Mouse (Mus musculus): Measurements from ENCODE around the gene Thtpa. TPM values are rescaled to one million over a fixed set of nuclear protein-coding genes. Genes with fewer than 3 reads are reported as not detected.

Thtpa gene
- polyA plus RNA-seq, 1 experiment, result 10.8 TPM

DNA sequence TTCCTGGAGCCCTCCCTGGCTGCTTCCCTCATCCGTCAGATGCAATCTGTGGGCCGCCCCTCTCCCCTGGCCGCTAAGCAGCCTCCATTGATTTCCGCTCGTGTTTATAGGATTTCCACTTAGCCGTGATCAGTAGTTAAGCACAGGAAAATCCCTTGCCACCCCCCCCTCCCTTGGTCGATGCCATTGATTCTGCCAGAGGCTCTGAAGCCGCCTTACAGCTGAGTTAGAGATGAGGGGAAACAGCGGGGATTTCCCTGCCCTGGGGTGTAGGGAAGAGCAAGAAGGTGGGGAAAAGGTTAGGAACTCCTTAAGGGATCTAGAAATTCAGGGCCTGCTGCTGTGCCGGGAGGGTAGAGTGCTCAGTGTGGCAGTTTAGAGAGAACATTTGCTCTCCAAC, 3.1 kb downstream of the Thtpa start:
- no peak overlapping the region for H3K4me2 ChIP-seq (ENCODE audit: low read depth)
- no peaks in the 10 kb centered on the region for H3K27me3 ChIP-seq (ENCODE audit: control insufficient read depth, insufficient read depth, insufficient read length)
- H3ac ChIP-seq (ENCODE audit: control insufficient read depth, insufficient read length), result no peak overlapping the region
- no peaks in the 10 kb centered on the region for H3K79me2 ChIP-seq (ENCODE audit: control insufficient read depth, insufficient read depth)
- no peak overlapping the region for H3K4me3 ChIP-seq
- TF ChIP-seq TCF12 (IDR thresholded peaks at IDR 0.05; ENCODE audit: insufficient read depth, poor library complexity, severe bottlenecking) (no peak), POLR2AphosphoS2 (IDR thresholded peaks at IDR 0.05; ENCODE audit: insufficient read length, low read depth) (no peak), CEBPB (IDR thresholded peaks at IDR 0.05; ENCODE audit: insufficient read depth, poor library complexity, severe bottlenecking) (no peak), REST (IDR thresholded peaks at IDR 0.05; ENCODE audit: insufficient read depth, insufficient read length) (no peak), MYOG (IDR thresholded peaks at IDR 0.05; ENCODE audit: control insufficient read depth in 1 of 3, insufficient read depth in 1 of 3, insufficient read length in 2 of 3, low read depth in 2 of 3) (no peak), TCF3 (IDR thresholded peaks at IDR 0.05; ENCODE audit: insufficient read length, low read depth) (no peak)
- peaks cover 3% of the 10 kb centered on the region for H3K36me3 ChIP-seq (ENCODE audit: control insufficient read depth, insufficient read depth)

GRCm38 (mm10) chr14:55098067-55098466, 3.5 kb downstream of the Thtpa start:
- Histone ChIP-seq H3K4me2 (ENCODE audit: low read depth) (no peak overlapping the region), H3ac (ENCODE audit: control insufficient read depth, insufficient read length) (no peak overlapping the region), H3K4me3 (no peak overlapping the region), H3K79me2 (ENCODE audit: control insufficient read depth, insufficient read depth) (no peaks in the 10 kb centered on the region), H3K27me3 (ENCODE audit: control insufficient read depth, insufficient read depth, insufficient read length) (no peaks in the 10 kb centered on the region), H3K36me3 (ENCODE audit: control insufficient read depth, insufficient read depth) (peaks cover 3% of the 10 kb centered on the region)
- TF ChIP-seq MYOG (IDR thresholded peaks at IDR 0.05; ENCODE audit: control insufficient read depth in 1 of 3, insufficient read depth in 1 of 3, insufficient read length in 2 of 3, low read depth in 2 of 3) (no peak), POLR2A (IDR thresholded peaks at IDR 0.05; ENCODE audit: insufficient read length, low read depth) (no peak), CEBPB (IDR thresholded peaks at IDR 0.05; ENCODE audit: insufficient read depth, poor library complexity, severe bottlenecking) (no peak), USF1 (IDR thresholded peaks at IDR 0.05; ENCODE audit: low read depth) (no peak), MYOD1 (IDR thresholded peaks at IDR 0.05; ENCODE audit: control insufficient read depth in 1 of 3, insufficient read length in 2 of 3, low read depth in 2 of 3) (no peak), SRF (IDR thresholded peaks at IDR 0.05; ENCODE audit: control insufficient read depth, insufficient read length, low read depth) (no peak), REST (IDR thresholded peaks at IDR 0.05; ENCODE audit: insufficient read depth, insufficient read length) (no peak), POLR2AphosphoS2 (IDR thresholded peaks at IDR 0.05; ENCODE audit: insufficient read length, low read depth) (no peak)

DNA sequence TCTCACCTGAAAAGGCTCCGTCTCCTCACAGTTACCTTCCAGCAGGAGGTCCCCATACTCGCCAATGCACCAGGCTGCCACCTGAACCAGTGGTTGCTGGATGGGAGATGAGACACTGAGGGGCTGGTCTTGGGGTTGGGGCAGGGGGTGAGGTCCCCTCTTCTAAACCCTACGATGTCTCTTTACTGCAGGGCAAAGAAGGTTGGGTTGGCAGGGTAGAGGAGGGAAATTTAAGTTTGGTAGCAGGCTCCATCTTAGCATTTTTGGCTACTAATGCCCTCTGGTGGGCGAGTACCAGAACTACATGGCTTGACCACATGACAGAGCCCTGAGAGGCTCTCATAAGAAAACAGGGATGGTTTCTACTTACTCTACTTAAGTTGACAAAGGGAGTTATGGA, 7.0 kb downstream of the Thtpa start:
- Histone ChIP-seq H3K27me3 (ENCODE audit: control insufficient read depth, insufficient read depth, insufficient read length) (no peaks in the 10 kb centered on the region), H3K36me3 (ENCODE audit: control insufficient read depth, insufficient read depth) (peaks cover 3% of the 10 kb centered on the region), H3K4me2 (ENCODE audit: low read depth) (no peak overlapping the region), H3K4me3 (no peak overlapping the region), H3ac (ENCODE audit: control insufficient read depth, insufficient read length) (no peak overlapping the region), H3K79me2 (ENCODE audit: control insufficient read depth, insufficient read depth) (no peaks in the 10 kb centered on the region)
- TF ChIP-seq USF1 (IDR thresholded peaks at IDR 0.05; ENCODE audit: low read depth), result peak; percentile 19
- TF ChIP-seq REST (IDR thresholded peaks at IDR 0.05; ENCODE audit: insufficient read depth, insufficient read length), result no peak

DNA sequence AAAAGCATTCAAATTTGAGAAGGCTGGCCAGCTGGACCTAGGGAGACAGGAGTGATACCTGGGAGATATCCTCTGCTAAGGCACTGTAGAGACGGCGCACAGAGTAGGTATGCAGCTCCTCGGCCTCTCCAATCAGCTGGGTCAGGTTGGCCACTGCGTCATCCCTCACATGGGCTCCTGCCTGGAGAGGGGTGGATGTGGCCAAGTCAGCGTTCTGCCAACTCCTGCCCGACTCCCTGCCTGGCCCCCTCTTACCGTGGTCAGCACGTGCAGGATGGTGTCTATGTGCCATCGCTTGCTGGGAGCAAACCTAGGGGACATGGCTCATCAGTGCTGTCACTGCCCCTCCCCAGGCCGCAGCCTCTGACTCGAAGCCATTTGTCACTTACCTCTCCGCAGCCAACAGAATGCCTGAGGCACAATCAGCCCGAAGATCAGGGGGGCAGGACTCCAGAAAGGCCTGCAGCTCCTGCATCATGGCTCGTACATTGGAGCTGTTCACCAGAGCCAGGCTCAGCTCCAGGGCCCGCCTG, 7.7 kb downstream of the Thtpa start:
- no peak overlapping the region for H3K4me3 ChIP-seq
- H3ac ChIP-seq (ENCODE audit: control insufficient read depth, insufficient read length), result no peak overlapping the region
- TF ChIP-seq SRF (IDR thresholded peaks at IDR 0.05; ENCODE audit: control insufficient read depth, insufficient read length, low read depth), result no peak
- H3K27me3 ChIP-seq (ENCODE audit: control insufficient read depth, insufficient read depth, insufficient read length), result no peaks in the 10 kb centered on the region
- H3K4me2 ChIP-seq (ENCODE audit: low read depth), result no peak overlapping the region
- peaks cover 3% of the 10 kb centered on the region for H3K36me3 ChIP-seq (ENCODE audit: control insufficient read depth, insufficient read depth)
- no peaks in the 10 kb centered on the region for H3K79me2 ChIP-seq (ENCODE audit: control insufficient read depth, insufficient read depth)

DNA sequence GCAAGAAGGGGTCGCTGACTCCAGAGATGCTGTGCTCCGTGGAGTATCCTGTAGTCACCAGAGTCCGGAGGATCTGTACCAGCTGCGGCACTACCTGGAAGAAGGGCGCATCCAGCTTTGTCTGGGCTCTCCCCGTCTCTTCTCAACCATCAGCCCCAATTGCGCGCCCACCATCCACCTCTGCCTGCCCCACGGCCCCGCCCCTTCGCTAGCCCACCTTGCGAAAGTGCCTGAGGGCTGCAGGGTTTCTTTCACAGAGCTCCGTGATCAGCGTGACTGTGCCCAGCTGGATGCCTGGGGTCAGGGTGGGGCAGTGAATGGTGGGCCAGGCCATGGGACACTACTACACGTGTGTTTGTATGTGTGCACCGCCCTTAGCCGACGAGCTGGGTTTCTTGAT, 9.8 kb downstream of the Thtpa start:
- no peak overlapping the region for H3K4me2 ChIP-seq (ENCODE audit: low read depth)
- H3ac ChIP-seq (ENCODE audit: control insufficient read depth, insufficient read length), result no peak overlapping the region
- no peaks in the 10 kb centered on the region for H3K79me2 ChIP-seq (ENCODE audit: control insufficient read depth, insufficient read depth)
- no peaks in the 10 kb centered on the region for H3K36me3 ChIP-seq (ENCODE audit: control insufficient read depth, insufficient read depth)
- no peak overlapping the region for H3K4me3 ChIP-seq
- peaks cover 12% of the 10 kb centered on the region for H3K27me3 ChIP-seq (ENCODE audit: control insufficient read depth, insufficient read depth, insufficient read length)
- no peak for TF ChIP-seq TCF12 (IDR thresholded peaks at IDR 0.05; ENCODE audit: insufficient read depth, poor library complexity, severe bottlenecking)
- no peak for TF ChIP-seq USF1 (IDR thresholded peaks at IDR 0.05; ENCODE audit: low read depth)
- TF ChIP-seq SRF (IDR thresholded peaks at IDR 0.05; ENCODE audit: control insufficient read depth, insufficient read length, low read depth), result no peak

- Histone ChIP-seq H3K79me2 (ENCODE audit: control insufficient read depth, insufficient read depth) (no peaks in the 10 kb centered on the region), H3K4me3 (peak overlapping the region; percentile 35), H3K36me3 (ENCODE audit: control insufficient read depth, insufficient read depth) (no peaks in the 10 kb centered on the region), H3K4me2 (ENCODE audit: low read depth) (peak overlapping the region; percentile 96), H3K27me3 (ENCODE audit: control insufficient read depth, insufficient read depth, insufficient read length) (peaks cover 20% of the 10 kb centered on the region), H3ac (ENCODE audit: control insufficient read depth, insufficient read length) (no peak overlapping the region)
- no peak for TF ChIP-seq POLR2A (IDR thresholded peaks at IDR 0.05; ENCODE audit: insufficient read length, low read depth)
- TF ChIP-seq MYOD1 (IDR thresholded peaks at IDR 0.05; ENCODE audit: control insufficient read depth in 1 of 3, insufficient read length in 2 of 3, low read depth in 2 of 3), result no peak
- TF ChIP-seq TCF3 (IDR thresholded peaks at IDR 0.05; ENCODE audit: insufficient read length, low read depth), result no peak
- no peak for TF ChIP-seq MYOG (IDR thresholded peaks at IDR 0.05; ENCODE audit: control insufficient read depth in 1 of 3, insufficient read depth in 1 of 3, insufficient read length in 2 of 3, low read depth in 2 of 3)
- no peak for TF ChIP-seq TCF12 (IDR thresholded peaks at IDR 0.05; ENCODE audit: insufficient read depth, poor library complexity, severe bottlenecking)
- TF ChIP-seq E2F4 (IDR thresholded peaks at IDR 0.05; ENCODE audit: insufficient read depth), result no peak
- no peak for TF ChIP-seq CEBPB (IDR thresholded peaks at IDR 0.05; ENCODE audit: insufficient read depth, poor library complexity, severe bottlenecking)
- no peak for TF ChIP-seq USF1 (IDR thresholded peaks at IDR 0.05; ENCODE audit: low read depth)
- no peak for TF ChIP-seq SRF (IDR thresholded peaks at IDR 0.05; ENCODE audit: control insufficient read depth, insufficient read length, low read depth)
- no peak for TF ChIP-seq POLR2AphosphoS2 (IDR thresholded peaks at IDR 0.05; ENCODE audit: insufficient read length, low read depth)
- TF ChIP-seq REST (IDR thresholded peaks at IDR 0.05; ENCODE audit: insufficient read depth, insufficient read length), result no peak
- TF ChIP-seq MAX (IDR thresholded peaks at IDR 0.05; ENCODE audit: low read depth), result no peak
Observed at GRCm38 (mm10) chr14:55105386-55105785, 10.8 kb downstream of the Thtpa start.

Measured in myocyte (in vitro differentiated cells).